In genomic region chr8:111607414-111607813, GRCm38 (mm10) we compare ENCODE assay signal across 22 mouse cellular contexts. TPM values are rescaled to one million over a fixed set of nuclear protein-coding genes. Genes with fewer than 3 reads are reported as not detected.
DNase-seq lines count a peak whose midpoint lies in the region; ATAC-seq and TF ChIP-seq lines count a peak whose summit lies in the region.
"Had no signal": no experiment of that assay in that cellular context is flagged by ENCODE, and none has a peak within 500 bp of the region (broad histone marks: within the 10 kb centered on the region; RNA-seq: fewer than 3 reads in every experiment).

No protein-coding gene starts in this region.

- intact Hi-C loops in left cerebral cortex, adult 2 months (cut with DNase I), result no loop called here

- peaks cover 26% of the 10 kb centered on the region for H3K36me3 ChIP-seq in intestine, embryonic 14.5 days (ENCODE audit: control insufficient read depth, insufficient read depth, low read length)
- no peaks in the 10 kb centered on the region for H3K36me3 ChIP-seq in intestine, embryonic 15.5 days
- H3K36me3 ChIP-seq in intestine, embryonic 16.5 days (ENCODE audit: control insufficient read depth, insufficient read depth, low read length), result no peaks in the 10 kb centered on the region
- H3K36me3 ChIP-seq in intestine, postnatal 0 days (ENCODE audit: control insufficient read depth, insufficient read depth), result no peaks in the 10 kb centered on the region

- H3K27me3 ChIP-seq in intestine, embryonic 14.5 days (replicated peaks; ENCODE audit: control insufficient read depth, insufficient read depth, low read length), result no peaks in the 10 kb centered on the region
- no peaks in the 10 kb centered on the region for H3K27me3 ChIP-seq in intestine, embryonic 15.5 days (replicated peaks)
- no peaks in the 10 kb centered on the region for H3K27me3 ChIP-seq in intestine, embryonic 16.5 days (replicated peaks; ENCODE audit: control insufficient read depth, insufficient read depth, low read length)
- H3K27me3 ChIP-seq in intestine, postnatal 0 days (replicated peaks; ENCODE audit: control insufficient read depth, insufficient read depth, low read length), result no peaks in the 10 kb centered on the region
- H3K27me3 ChIP-seq: CH12.LX, Patski had no signal

- no peak for TF ChIP-seq CTCF in intestine, postnatal 0 days (IDR thresholded peaks at IDR 0.05; ENCODE audit: low read depth)
- no peak for TF ChIP-seq CTCF in left cerebral cortex, adult 2 months (IDR thresholded peaks at IDR 0.05)

- H3K9me3 ChIP-seq in intestine, embryonic 14.5 days (ENCODE audit: control insufficient read depth, low read length), result no peaks in the 10 kb centered on the region
- H3K9me3 ChIP-seq in intestine, embryonic 15.5 days, result no peaks in the 10 kb centered on the region
- H3K9me3 ChIP-seq in intestine, embryonic 16.5 days (ENCODE audit: control insufficient read depth, low read length), result no peaks in the 10 kb centered on the region
- H3K9me3 ChIP-seq in intestine, postnatal 0 days (ENCODE audit: control insufficient read depth), result no peaks in the 10 kb centered on the region
- H3K9me3 ChIP-seq: G1E had no signal

- H3K4me2 ChIP-seq in intestine, embryonic 14.5 days (ENCODE audit: low read length), result no peak overlapping the region
- no peak overlapping the region for H3K4me2 ChIP-seq in intestine, embryonic 15.5 days (replicated peaks)
- no peak overlapping the region for H3K4me2 ChIP-seq in intestine, embryonic 16.5 days (ENCODE audit: low read depth, low read length)
- H3K4me2 ChIP-seq in intestine, postnatal 0 days (replicated peaks; ENCODE audit: low read depth), result no peak overlapping the region

- no peak overlapping the region for H3K27ac ChIP-seq in intestine, embryonic 14.5 days (ENCODE audit: low read depth)
- H3K27ac ChIP-seq in intestine, embryonic 15.5 days, result no peak overlapping the region
- peak overlapping the region; percentile 31; the same call in 1 of the 2 replicates for H3K27ac ChIP-seq in intestine, embryonic 16.5 days (ENCODE audit: low read length)
- no peak overlapping the region for H3K27ac ChIP-seq in intestine, postnatal 0 days (ENCODE audit: low read depth, low read length)
- H3K27ac ChIP-seq in left cerebral cortex, adult 2 months, result no peak overlapping the region

- no peak for DNase-seq in intestine, embryonic 14.5 days (ENCODE audit: low spot score)
- no peak for DNase-seq in left cerebral cortex, adult 8-10 months (ENCODE audit: low spot score in 2 of 2)
- no peak for DNase-seq in left cerebral cortex, adult 2 months (ENCODE audit: extremely low spot score in 1 of 2, low spot score in 2 of 2)
- no peak for DNase-seq in adrenal gland, postnatal 4 days (ENCODE audit: low spot score in 2 of 2)
- no peak for DNase-seq in cerebellum, adult 9-10 months
- DNase-seq: adrenal gland, adult 2 months; adrenal gland, adult 8-10 months; adrenal gland, postnatal 10 days; adrenal gland, postnatal 14 days; adrenal gland, postnatal 25 days; B cell, adult 2 months; cerebellum, adult 11 months; cerebellum, adult 11-12 months; cerebellum, adult 18-20 months had no signal

- no peak overlapping the region for H3K9ac ChIP-seq in intestine, embryonic 14.5 days (ENCODE audit: low read length)
- H3K9ac ChIP-seq in intestine, embryonic 15.5 days, result no peak overlapping the region
- no peak overlapping the region for H3K9ac ChIP-seq in intestine, embryonic 16.5 days (ENCODE audit: low read depth, low read length)
- no peak overlapping the region for H3K9ac ChIP-seq in intestine, postnatal 0 days (ENCODE audit: low read depth, low read length)

- ATAC-seq in intestine, embryonic 14.5 days (replicated peaks; ENCODE audit: low FRiP score, low TSS enrichment, low read depth), result 0 out of 2 replicates have a peak, but pooled peaks have one; percentile 36
- peak; percentile 75 for ATAC-seq in intestine, embryonic 15.5 days
- ATAC-seq in intestine, embryonic 16.5 days, result peak; percentile 70
- ATAC-seq in intestine, postnatal 0 days, result peak; percentile 63
- ATAC-seq: activated CD4-positive, CD25-positive, alpha-beta regulatory T cell, adult 4 months; CD4-positive, CD25-positive, alpha-beta regulatory T cell, adult 4 months; Patski had no signal

- peaks cover 7% of the 10 kb centered on the region; the same call in 1 of the 2 replicates for H3K4me1 ChIP-seq in intestine, embryonic 14.5 days (replicated peaks; ENCODE audit: control insufficient read depth, insufficient read depth, low read length)
- peaks cover 8% of the 10 kb centered on the region for H3K4me1 ChIP-seq in intestine, embryonic 15.5 days (replicated peaks)
- peaks cover 9% of the 10 kb centered on the region for H3K4me1 ChIP-seq in intestine, embryonic 16.5 days (ENCODE audit: control insufficient read depth, insufficient read depth, low read length)
- no peaks in the 10 kb centered on the region for H3K4me1 ChIP-seq in intestine, postnatal 0 days (replicated peaks; ENCODE audit: control insufficient read depth, insufficient read depth, low read length)

- no peak overlapping the region for H3K4me3 ChIP-seq in intestine, embryonic 14.5 days (ENCODE audit: low read depth, low read length)
- H3K4me3 ChIP-seq in intestine, embryonic 15.5 days (replicated peaks), result no peak overlapping the region
- no peak overlapping the region for H3K4me3 ChIP-seq in intestine, embryonic 16.5 days (ENCODE audit: low read length)
- H3K4me3 ChIP-seq in intestine, postnatal 0 days (ENCODE audit: low read depth, low read length), result no peak overlapping the region
- no peak overlapping the region for H3K4me3 ChIP-seq in left cerebral cortex, adult 2 months

- 89% methylated on average over 7 of the region's 7 CpGs for WGBS in intestine, embryonic 14.5 days
- WGBS in intestine, embryonic 15.5 days, result 73% methylated on average over 7 of the region's 7 CpGs
- WGBS in intestine, embryonic 16.5 days, result 66% methylated on average over 7 of the region's 7 CpGs
- 41% methylated on average over 7 of the region's 7 CpGs for WGBS in intestine, postnatal 0 days

RNA-seq across cellular contexts. Expression of gene Ldhd, which starts 22.8 kb away (rescaled TPM):
- 1.2 TPM in 2 replicates for polyA plus RNA-seq in intestine, embryonic 14.5 days (2014; fragmentation: Nextera tagmentation; extraction: Ambion mirVana)
- polyA plus RNA-seq in intestine, embryonic 15.5 days (2015; fragmentation: Nextera tagmentation; extraction: Ambion mirVana), result 1.6 and 1.8 TPM in 2 replicates
- polyA plus RNA-seq in intestine, embryonic 16.5 days (2015; fragmentation: Nextera tagmentation; extraction: Ambion mirVana), result 2.7 and 3.5 TPM in 2 replicates
- polyA plus RNA-seq in intestine, postnatal 0 days (2015; fragmentation: Nextera tagmentation; extraction: Ambion mirVana), result 5.8 and 6.5 TPM in 2 replicates
- 10 to 100 TPM; 10.6 to 11.4 (median 10.8) TPM for total RNA-seq in left cerebral cortex, adult 8-10 months (2022)
- 10 to 100 TPM; 10.1 to 10.8 TPM for total RNA-seq in left cerebral cortex, adult 2 months (2021)
- total RNA-seq in adrenal gland, postnatal 4 days (2021), result 10 to 100 TPM; 22.0 to 23.2 TPM
- polyA plus RNA-seq: G1E had no signal

RNA-seq across cellular contexts. Expression of gene Zfp1, which starts 35.8 kb away (rescaled TPM):
- 20.5 and 24.2 TPM in 2 replicates for polyA plus RNA-seq in intestine, embryonic 14.5 days (2014; fragmentation: Nextera tagmentation; extraction: Ambion mirVana)
- 14.9 and 15.7 TPM in 2 replicates for polyA plus RNA-seq in intestine, embryonic 15.5 days (2015; fragmentation: Nextera tagmentation; extraction: Ambion mirVana)
- 12.6 and 16.0 TPM in 2 replicates for polyA plus RNA-seq in intestine, embryonic 16.5 days (2015; fragmentation: Nextera tagmentation; extraction: Ambion mirVana)
- 6.9 and 7.8 TPM in 2 replicates for polyA plus RNA-seq in intestine, postnatal 0 days (2015; fragmentation: Nextera tagmentation; extraction: Ambion mirVana)
- total RNA-seq in left cerebral cortex, adult 8-10 months (2022), result 10 to 100 TPM; 22.1 to 25.2 (median 24.1) TPM
- 10 to 100 TPM; 22.0 to 23.5 TPM for total RNA-seq in left cerebral cortex, adult 2 months (2021)
- 10 to 100 TPM; 15.5 to 17.0 TPM for total RNA-seq in adrenal gland, postnatal 4 days (2021)
